Mouse (Mus musculus) induced T-regulatory cell, adult 2 months (primary cell): ENCODE results near the gene Gm49395.

Experiments used
- DNase-seq: peaks from one replicate; pipeline ENCODE4 v3.0.0-alpha.2; 2012; ENCODE audit warnings: low read depth

Gene Gm49395

GRCm38 (mm10) chr13:115098227-115098626 is 3.5 kb downstream of the Gm49395 start:
- peak; percentile 39 for DNase-seq

GRCm38 (mm10) chr13:115096965-115097364 is 4.8 kb downstream of the Gm49395 start:
- peak; percentile 34 for DNase-seq

- DNase-seq, result no peak
Observed at GRCm38 (mm10) chr13:115096216-115096615, 5.5 kb downstream of the Gm49395 start.

DNA sequence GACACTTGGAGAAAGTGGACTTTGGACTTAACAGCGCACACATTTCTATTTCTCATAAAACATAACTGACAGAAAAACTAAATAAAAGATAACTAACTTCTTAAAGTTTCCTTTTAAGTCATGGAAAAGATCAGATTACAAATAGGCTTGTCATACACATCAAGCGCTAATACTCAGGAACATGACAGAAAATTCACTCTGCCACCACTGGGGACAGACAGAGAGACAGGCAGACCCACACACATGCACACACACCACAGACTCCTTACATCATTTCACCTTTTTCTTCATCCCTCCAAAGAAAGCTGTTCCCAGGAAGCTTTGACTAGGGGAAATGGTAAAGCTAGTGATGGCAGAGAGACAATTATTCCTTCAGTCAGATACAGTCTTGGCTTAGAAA is 6.3 kb downstream of the Gm49395 start:
- DNase-seq, result no peak

- DNase-seq, result no peak
Observed at GRCm38 (mm10) chr13:115091511-115091910, 10.2 kb downstream of the Gm49395 start.

DNA sequence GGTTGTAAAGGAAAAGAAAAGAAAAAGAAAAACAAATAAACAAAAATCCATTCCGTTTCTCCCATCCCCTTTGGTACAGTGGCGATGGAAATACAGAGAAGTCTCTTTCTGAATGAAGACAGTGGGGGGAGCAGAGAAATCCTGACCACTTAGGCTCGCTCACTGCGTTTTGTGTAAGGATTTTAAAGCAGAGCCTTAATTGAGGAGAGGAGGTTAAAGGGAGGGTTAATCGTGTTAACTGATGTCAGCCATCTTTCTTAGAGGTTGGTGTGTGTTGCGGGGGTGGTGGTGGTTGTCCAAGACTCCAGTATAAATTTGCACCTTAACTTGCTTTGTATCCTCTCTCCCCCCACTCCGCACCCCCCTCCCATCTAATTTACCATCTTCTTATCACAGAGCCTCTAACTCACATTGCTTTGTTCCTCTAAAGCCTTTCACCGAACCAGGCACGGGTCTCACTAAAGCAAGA is 10.7 kb downstream of the Gm49395 start:
- DNase-seq, result peak; percentile 40

GRCm38 (mm10) chr13:115090069-115090976 is 11.4 kb downstream of the Gm49395 start, which contains the start of gene Pelo:
TSS of gene Pelo (minus strand) at chr13:115090186.
- peak; percentile 95 for DNase-seq

- peak; percentile 55 for DNase-seq
Observed at GRCm38 (mm10) chr13:115089395-115090025, 12.2 kb downstream of the Gm49395 start.

DNA sequence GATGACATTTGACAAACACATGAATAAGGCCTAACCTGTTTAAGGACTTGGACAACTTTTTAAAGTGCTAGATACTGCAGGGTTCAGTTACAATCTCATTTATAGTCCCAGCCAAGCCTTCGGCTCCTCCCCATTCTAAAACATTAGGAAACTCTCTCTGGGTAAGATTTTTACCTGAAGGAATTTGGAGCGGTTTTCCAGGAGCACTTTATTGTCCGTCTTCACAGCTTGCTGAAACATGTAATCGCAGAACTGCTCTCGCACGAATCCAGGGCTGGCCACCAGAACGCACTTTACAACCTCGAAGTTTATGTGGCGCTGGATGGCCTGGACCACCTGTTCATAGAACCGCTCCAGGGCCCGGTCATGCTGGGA is 12.7 kb downstream of the Gm49395 start:
- no peak for DNase-seq

GRCm38 (mm10) chr13:115085974-115086373 is 15.7 kb downstream of the Gm49395 start:
- no peak for DNase-seq

GRCm38 (mm10) chr13:115082339-115082738 is 19.4 kb downstream of the Gm49395 start:
- DNase-seq, result no peak

DNA sequence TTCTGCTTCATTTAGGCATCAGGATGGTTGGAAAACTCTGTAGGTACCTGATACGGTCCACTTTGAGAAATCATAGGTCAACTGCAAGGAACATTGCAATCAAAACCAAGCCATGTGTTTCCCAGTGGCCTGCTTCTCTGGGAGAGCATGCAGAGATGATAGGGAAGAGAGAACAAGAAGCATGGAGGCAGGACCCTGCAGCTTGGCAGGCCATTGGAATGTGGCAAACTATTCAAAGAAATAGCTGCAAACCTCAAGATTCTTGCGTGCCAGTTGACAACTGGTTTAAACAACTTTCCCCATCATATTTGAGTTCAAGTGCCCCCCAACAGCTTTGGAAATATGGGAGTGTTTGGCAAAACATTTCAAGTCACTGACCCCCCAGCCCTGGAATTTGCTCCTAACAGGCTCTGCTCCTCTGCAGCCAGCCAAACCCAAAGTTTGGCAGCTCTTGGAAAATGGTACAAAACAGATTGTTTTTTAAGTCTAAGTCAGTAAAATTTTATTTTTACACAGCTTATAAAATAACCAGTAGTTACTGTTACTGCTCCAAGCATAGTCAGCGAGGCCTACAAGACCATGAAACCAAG is 21.6 kb downstream of the Gm49395 start:
- DNase-seq, result no peak

- DNase-seq, result no peak
Observed at GRCm38 (mm10) chr13:115078997-115079685, 22.6 kb downstream of the Gm49395 start.

GRCm38 (mm10) chr13:115077346-115078134 is 24.2 kb downstream of the Gm49395 start:
- no peak for DNase-seq

DNA sequence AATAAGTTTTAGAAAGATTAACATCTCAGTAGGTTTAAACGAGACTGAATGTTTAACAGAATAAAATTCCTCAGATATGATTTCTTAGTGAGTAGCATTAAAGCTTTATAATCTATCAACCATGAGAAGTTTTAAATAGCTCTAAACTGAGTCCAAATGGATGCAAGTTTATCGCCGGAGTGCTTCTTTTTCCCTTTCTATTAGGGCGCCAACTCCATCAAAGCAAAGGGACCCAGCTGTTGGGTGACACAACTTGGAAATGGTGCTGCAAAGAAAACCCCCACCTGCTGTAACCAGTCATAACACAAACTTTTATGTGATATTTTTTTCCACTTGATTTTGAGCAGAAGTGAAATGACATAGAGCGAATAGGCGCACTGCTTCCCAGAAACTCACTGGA is 29.3 kb downstream of the Gm49395 start:
- no peak for DNase-seq

DNA sequence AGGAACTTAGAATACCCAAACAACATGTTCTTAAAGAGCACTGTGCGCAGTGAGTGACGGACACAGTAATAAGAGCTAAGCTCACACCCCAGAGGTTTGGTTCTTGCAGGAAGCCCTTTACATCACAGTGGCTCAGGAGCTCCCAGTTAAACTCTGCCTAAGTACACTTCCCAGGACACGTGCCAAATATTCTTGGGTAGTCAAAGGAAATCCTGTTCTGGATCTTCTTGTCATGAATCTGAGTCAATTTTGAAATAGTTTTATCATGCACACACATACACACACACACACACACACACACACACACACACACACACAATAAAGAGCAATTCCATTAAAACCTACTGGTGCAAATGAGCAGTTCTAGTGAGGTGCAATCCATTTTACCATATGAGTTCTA is 30.3 kb downstream of the Gm49395 start:
- no peak for DNase-seq

DNA sequence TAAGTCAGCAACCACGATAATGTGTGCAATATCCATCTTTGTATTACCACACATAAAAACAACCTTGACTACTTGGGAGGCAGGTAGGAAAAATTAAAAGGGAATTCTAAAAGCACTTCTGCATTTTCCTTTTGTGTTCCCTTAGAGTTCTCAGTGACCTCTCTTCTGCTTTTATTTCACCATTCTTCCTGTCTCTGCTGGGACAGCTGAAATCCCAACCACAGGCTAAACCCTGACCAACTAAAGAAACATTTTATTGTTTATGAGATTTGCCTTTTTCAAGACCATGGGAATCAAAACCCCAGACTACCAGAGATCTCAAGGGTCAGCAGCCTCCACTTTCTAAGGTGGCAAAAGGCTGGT is 33.8 kb downstream of the Gm49395 start:
- DNase-seq, result no peak

DNA sequence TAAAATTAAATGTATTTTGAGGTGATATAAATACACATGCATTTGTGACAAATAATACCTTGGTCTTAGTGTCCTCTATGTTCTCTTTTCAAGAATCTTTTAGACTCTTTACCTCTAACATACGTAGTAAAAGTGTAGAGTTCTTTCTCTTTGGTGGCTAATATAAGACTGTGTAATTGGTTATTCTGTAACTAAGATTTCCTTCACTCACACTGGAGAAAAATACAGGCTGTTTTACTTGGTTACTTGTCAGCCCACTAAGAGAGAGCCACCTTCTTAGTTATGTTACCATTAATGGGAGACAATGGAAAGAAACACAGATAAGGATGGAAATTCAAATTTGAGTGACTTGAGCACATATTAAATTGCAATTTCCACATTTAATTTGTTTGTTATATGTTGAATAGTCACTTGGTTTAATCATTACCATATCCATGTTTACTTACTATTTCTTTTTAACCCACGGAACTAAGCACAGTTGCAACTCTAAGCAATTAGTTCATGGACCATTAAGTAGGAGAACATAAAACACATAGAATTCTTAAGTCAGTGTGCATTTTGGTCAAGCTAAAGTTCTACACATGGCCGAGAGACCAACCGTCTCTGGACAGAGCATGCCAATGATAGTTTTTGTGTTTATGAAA is 34.3 kb downstream of the Gm49395 start:
- no peak for DNase-seq

GRCm38 (mm10) chr13:115057555-115057954 is 44.2 kb downstream of the Gm49395 start:
- DNase-seq, result no peak

DNA sequence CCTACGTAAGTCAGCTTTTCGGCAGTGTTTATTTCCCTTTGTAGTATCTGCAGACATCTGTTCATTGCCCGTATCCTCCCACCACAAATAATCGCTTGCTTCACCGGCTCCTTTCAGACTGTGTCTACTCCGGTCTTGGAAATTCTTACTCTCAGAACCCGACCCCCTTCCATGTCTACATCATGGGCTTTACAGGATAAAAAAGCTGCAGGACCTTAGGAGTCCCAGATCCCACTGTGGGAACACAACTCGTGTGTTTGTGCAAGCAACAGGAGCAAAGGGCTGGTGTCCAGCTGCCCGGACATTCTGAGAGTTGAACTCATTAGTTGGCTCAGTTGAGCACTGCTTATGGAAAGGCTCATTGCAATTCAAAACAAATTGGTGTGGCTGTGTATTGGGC is 46.9 kb downstream of the Gm49395 start:
- no peak for DNase-seq

DNA sequence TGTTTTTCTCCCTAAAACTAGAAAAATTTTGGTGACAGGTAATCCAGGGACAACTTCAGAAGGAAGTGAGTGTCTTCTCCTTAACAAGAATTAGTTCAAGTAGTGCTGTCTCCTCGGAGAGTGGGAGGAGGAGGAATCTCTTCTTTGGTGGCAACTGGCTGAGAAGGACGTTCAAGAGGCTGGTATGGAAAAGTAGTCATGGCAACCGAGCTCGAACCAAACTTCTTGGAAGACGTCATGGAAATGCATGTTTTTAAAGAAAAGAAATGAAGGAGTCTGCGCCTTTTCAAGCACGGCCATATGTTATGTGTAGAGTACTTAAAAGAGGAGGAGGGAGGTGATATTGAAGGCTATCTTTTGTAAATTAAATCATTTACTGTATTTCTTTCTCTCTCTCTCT is 49.2 kb downstream of the Gm49395 start:
- no peak for DNase-seq
